Mouse (Mus musculus): ENCODE results near the gene Cc2d2b.

The Cc2d2b gene

DNA sequence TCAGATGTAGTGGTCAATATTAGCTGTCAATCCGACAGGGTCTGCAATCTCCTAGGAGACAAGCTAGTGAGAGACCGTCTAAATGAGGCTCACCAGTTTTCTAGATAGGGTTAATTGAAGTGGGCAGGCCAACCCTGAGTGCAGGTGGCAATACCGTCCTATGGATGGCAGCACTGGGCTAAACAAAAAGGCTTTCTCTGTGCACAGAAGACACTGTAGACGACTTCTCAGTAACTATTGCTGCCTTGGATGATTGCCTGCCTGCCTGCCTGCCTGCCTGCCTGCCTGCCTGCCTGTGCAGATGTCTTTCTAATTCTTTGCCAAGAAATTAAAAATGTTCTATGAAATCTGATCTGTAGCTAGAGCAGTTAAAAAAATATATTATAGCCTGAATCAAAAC, 1.9 kb upstream of the Cc2d2b start:
- intact Hi-C loops (cut with DNase I): no loop called here

DNA sequence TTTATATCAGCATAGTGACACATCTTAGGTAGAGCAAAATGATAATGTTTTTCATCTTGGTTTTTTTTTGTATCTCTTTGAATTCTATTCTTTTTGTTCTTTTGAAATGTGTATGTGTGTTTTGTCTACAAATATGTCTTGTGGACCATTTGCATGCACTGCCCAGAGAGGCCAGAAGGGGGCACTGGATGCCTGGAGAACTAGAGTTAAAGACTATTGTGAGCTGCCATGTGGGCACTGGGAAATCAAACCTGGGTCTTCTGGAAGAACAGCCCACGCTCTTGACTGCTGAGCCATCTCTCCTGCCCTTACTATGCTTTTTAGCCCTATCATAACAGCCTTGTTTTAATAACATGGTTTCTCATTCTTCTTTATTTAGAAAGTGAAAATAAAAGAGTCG, 5.8 kb downstream of the Cc2d2b start:
- intact Hi-C loops (cut with DNase I): loop anchor here (2.0 kb wide), 1 partner anchor 262 kb away; no protein-coding TSS in a partner anchor

DNA sequence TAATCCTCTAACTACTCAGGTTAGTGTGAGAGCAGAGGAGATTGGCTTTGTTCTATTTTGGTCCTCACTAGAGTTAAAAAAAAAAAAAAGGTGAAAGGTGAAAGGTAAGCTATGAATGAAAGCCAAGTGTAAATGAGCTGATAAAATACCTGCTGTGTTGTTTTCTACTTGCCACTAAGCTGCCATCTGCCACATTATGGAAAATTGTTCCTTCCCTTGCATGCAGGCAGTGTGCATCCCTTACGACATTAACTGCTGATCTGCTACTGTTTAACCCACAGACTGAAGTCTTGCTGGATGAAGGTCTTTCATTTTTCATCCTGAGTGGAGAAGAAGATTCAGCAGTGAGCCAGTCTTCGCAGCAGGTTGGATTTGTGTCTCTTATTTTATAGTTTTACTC, 11.5 kb downstream of the Cc2d2b start:
- intact Hi-C loops (cut with DNase I): no loop called here

DNA sequence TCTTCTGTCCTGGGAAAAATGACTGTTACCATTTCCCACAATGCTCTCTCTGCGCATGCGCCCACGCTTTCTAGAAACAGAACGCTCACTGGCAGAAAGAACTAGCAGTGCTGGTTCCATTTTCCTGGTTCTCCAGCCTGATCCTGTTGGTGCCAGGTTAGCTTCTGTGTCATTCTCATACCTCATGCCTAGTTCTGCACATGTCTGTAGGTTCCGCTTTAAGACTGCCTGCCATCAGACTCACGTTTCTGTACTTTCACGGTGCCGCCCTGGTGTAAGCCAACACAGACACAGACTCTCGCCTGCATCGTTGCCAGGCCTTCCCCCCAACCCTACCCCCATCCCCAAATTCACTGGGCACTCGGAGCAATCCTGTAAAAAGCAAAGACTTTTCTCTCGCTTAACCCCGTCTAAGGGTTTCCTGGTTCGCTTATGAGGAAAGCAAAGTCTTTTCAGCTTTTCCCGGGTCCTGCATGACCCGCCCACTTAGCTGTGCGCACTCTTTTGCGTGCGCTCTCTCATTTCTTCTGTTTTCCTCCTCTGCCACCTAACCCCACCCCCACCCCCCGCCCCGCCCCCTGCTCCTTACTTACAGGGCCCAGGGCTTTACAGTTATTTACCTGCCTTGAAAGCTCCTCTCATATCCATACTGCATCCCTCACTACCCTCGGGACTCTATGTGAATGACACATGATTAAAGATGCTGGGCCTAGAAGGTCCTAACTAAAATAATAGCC, 13.6 kb downstream of the Cc2d2b start:
- intact Hi-C loops (cut with DNase I): no loop called here

DNA sequence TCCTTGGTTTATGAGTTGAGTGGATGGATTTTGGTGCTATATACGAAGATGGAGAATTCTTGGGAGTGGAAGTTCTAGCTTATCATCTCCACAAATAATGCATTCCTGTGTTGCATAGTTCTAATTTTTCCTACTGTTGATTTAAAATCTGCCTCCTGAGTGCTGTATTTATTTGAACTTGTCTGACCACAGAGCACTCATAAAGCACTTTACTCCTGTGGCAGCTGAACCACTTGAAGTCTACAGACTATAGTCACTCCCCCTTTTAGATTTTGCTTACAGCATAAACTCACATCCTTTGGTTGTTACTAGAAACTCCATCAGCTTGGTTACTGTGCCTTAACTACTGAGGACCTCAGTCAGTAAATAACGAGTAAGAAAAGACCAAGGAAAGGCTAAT, 18.6 kb downstream of the Cc2d2b start:
- intact Hi-C loops (cut with DNase I): no loop called here

DNA sequence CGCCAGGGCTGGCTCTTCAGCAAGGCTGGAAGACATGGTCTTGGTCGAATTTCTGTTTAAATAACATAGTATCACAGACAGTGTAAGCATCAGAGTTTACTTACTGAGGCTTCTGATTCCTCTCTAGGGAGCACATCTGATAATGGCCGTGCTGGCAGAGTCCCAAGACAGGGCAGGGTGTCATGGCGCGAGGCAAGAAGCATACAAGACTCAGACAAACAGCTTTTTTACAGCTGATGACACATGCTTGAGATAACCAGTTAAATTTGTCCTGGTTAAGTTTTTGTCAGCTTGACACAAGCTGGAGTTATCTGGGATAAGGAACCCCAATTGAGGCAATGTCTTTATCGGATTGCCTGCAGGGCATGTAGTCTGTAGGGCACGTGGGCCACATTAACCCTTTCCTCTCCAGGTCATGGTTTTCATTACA, 20.8 kb downstream of the Cc2d2b start:
- intact Hi-C loops (cut with DNase I): no loop called here

DNA sequence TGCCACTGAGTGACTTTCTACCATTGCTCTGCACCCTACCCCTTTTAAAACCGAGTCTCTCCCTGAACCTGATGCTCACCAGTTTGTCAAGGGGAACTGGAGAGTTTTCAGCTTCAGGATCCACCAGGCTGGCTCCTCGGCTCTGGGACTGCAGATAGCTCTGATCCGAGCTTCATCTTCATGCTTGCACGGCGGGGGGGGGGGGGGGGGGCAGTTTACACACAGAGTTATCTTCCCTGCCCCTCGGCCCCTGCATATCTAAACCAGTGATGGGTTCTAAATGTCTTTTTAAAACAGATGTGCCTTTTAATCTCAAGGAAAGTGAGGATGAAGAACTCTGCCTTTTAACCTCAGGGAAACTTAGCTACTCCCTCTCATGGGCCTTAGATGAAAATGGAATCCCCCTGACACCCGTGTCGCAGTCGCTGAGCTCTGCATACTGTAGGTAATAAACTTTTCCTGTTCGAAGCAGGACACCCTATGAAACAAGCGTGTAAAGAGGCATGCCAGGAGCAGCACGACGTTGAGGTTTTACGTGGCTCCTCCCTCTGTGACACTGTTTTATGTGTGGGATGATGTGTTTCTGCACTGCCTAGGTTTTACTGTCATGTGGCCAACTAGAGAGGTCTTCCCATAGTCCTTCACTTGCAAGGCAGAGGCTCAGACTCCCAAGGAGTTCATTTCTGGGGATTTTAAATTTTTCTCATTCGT, 39.6 kb downstream of the Cc2d2b start:
- intact Hi-C loops (cut with DNase I): no loop called here

DNA sequence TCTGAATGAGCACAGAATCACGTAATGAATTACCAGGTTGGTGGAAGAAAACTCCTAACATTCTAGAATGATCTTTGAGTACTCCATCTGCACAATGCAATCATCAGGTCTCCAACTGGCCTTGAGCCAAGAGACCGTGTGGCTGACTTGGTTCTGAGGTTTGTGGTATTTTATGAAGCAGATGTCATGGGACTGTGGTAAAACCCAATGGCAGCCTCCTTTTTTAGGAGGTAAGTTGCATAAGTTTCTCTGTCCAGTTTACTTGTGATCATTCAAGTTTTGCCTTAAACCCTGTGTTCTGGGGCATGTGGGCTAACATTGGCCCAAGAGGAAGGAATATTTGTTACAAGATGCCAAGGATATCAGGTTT, 40.1 kb downstream of the Cc2d2b start:
- intact Hi-C loops (cut with DNase I): no loop called here

DNA sequence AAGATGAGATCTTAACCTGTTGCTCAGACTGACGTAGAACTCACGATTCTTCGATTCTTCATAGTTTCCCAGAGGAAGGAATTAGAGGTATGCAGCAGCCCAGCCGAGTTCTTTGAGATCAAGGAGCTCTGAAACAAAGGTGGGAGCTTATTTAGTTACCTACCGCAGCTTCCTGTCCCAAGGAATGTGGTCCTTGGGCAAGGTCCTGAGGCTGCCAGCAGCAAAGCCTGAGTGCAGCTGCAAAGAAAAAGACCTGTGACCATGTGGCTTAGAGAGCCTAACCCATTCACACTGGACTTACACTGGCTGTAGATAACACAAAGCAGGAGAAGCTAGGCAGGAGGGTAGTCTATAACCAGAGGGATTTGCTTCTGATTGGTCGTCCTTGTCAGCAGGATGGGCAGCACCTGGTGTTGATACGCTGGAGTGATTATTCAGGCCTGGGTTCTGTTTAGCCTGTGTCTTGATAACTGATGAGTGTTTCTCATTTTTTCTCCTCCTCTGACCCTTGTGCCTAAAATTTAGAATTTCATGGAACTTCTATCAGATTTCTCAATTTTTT, 56.7 kb downstream of the Cc2d2b start:
- intact Hi-C loops (cut with DNase I): no loop called here

DNA sequence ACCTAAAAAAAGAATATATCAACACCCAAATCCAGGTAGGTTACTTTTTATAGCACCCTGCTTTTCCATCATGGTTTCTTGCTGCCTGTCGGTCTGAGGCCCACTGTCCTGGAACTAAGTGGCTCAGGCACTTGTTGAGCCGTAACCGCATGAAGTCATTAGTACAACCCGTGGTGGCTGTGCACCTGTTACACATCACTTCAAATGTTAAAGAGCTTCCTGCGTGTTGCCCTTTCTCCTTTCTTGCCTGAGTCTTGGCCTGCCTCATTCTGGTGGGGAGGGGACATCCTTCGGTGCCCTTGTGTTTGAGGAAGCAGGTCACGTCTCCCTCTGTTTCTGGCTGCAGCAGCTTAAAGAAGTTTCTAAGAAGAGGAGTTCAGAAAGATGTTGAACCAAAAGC, 61.3 kb downstream of the Cc2d2b start:
- intact Hi-C loops (cut with DNase I): no loop called here

DNA sequence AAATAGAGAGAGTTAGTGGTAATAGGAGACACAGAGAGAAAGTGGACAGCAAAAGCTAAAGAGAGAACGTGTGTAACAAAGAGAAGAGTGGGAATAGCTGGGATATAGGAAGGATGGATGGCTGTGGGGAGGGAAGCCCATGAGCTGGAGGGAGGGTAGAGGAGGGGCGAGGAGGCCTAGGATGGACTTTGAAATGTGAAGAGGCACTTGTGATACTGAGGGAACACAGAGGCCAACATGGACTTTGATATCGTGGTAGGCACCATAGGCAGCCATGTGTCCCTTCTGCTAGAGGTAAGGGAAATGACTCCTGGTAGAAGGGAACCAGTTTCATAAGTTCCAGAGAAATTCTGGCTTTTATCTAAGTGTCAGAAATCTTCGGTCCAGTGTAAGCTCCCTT, 63.3 kb downstream of the Cc2d2b start:
- intact Hi-C loops (cut with DNase I): no loop called here

DNA sequence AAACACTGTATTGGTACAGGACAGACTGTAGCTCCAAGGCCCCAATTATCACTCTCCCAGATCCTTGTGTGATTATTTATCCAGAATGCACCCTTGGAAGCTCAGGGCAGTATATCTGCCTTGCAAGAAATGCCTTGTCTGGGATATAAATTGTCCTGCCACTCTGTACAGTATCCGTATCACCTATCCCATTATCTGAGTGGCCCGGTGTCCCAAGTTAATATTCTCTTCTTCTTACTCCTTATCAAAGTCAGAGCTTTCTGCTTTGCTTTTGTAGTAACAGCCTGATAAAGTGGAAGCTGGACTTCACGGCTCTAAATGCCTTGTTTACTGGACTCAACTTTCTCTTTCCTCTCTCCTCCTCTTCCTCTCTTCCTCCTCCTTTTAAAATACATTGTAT, 64.2 kb downstream of the Cc2d2b start:
- intact Hi-C loops (cut with DNase I): no loop called here

DNA sequence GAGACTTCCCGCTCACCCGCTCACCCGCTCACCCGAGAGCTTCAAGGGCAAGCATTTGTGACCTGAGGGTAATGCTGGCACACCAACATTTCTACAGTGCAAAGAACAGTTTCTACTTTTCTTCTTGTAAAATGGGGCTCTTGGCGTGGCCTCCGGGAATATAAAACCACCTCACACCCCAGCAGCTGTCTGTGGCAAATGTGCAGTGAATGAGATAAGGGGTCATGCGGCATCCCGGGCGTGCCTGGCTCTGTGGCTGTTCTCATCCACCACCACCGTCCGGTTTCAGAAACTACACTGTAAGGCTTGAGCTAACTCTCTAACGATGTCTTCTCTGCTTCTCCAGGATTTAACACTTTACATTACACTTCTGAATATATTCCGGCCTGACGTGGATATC, 64.8 kb downstream of the Cc2d2b start:
- intact Hi-C loops (cut with DNase I): no loop called here

DNA sequence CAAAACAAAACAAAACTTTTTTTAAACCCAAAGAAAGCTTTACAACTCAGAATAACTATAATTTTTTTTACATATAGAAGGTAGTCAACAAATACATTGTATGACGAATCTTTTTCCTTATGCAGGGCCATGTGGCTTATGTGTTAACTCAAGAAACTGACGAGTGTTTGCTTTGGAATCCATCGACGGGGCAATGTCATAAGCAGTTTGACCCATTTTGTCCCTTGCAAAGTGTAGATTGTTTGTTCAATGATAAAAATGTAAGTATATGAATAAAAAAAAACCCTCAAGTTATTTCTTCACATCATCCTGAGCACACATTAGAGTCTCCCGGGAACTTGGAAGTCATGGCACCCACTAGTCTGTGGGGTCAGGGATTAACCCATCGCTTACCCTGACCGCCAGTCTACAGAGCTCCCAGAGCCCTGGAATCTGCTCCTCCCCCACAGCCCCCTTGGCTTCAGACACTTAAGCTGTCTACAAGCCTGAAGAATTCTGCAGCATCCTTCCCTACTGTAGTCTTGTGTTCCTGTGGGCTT, 67.2 kb downstream of the Cc2d2b start:
- intact Hi-C loops (cut with DNase I): no loop called here

DNA sequence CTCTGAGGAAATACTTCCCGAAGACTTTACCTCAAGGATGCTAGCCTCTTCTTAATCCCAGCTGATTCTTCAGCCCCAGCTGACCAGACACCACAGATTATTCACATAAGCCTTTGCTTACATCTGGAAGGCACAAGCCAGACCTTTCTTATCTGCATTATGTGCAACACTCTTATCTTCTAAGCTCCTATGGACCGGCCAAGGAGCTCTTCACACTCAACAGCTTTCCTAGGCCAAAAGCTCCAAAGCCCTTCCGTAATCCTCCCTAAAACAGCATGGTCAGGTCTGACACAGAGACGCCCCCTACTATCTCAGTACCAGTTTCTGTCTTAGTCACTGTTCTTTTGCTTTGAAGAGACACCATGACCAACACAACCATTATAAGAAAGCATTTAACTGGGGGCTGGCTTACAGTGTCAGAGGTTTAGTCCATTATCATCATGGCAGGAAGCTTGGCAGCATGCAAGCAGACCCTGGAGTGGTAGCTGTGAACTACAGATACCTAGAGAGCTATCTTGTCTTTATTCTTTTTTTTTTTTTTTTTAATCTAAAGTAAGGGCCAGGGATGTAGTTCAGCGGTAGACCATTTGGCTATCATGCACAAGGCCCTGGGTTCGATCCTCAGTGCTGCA, 69.5 kb downstream of the Cc2d2b start:
- intact Hi-C loops (cut with DNase I): no loop called here

DNA sequence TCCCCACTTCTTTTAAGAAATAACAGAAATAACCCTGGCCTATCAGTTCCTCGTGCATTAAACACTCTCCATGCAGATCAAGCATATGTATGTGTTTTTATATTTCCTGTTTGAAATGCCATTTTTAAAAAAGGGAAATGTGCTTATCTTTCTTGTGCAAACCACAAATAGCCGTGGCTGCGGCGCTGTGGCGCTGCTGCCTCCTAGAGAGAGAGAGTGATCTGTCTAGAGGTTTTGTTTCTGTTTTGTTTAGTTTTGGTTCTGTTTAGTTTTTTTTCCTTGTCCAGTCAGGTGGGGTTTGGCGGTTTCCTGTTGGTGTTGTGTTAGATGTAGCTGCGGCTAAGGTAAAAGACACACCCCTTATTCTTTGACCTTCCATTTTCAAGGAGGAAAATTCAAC, 70.2 kb downstream of the Cc2d2b start:
- intact Hi-C loops (cut with DNase I): no loop called here

DNA sequence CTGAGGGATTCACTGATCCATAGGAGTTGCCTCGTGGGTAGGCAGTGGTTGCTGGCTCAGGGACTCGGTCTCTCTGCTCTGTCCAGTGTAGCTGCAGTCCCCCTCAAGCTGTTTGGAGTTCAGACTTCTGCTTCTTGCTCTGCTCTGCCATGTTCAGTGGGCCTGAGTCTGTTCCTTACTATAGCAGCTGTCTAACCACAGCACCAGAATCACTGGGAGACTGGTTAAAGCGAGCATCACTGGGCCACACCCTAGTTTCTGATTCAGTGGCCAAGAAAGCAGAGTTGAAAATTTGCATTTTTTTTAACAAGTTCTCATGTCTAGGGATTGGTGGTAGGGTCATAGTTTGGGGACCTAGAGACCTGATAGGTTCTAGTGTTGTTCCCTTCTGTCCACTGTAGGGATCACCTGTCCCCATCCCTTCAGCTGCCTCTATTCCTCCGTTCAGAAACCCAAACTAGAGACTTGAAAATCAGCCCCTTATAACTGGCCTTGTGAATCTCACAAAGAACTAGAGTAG, 72.8 kb downstream of the Cc2d2b start:
- intact Hi-C loops (cut with DNase I): no loop called here

DNA sequence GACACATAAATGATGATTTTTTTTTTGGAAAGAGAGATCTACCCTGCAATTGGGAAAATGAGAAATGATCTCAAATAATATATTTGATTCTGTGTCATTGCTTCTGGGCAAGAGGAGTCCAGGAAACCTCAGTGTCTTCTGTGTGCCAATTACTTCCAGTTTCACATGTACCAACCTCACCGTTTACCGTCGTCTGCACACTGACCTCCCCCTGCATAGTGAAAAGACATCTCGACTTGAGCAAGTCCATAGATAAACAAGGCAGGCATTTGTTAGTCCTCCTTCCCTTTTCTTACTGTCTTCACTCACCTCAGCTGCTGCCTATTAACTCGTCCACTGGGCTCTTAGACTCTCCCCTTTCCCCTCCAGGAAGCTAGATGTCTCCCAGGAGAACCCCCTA, 77.1 kb downstream of the Cc2d2b start:
- intact Hi-C loops (cut with DNase I): no loop called here

DNA sequence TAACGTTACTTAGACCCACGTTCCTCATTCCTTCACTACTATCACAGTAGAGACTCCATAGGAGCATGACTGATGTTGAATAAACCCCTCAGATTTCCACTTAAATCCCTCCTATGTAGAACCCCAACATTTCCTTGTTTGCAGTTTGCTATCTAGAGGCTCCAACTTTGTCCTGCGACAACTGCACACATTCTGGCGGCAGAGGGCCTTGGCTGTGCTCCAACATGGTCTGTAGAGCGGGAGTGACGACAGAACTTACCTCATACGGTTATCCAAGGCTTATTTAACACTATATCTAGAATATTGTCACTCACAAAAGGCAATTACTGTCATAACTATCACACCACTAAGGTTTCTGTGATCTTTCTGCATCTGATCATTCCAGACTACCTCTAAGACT, 78.2 kb downstream of the Cc2d2b start:
- intact Hi-C loops (cut with DNase I): no loop called here

DNA sequence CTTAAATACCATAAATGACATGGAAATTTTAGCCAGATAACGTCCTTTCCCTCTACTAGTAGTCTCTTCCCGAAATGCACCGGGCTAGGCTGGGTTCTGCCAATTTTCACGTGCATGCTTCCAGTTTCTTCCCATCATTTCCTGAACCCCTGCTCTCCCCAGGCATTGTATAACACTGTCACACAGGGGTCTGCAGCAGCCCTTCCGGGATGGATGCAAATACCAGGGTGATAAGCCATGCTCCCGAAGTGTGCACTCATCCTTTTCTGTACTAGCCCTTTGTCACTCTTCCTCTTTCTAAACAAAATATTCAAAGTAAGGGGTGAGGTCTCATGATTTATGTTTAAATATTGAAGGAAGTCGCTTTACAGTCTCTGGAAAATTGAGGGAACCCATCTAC, 81.6 kb downstream of the Cc2d2b start:
- intact Hi-C loops (cut with DNase I): no loop called here

DNA sequence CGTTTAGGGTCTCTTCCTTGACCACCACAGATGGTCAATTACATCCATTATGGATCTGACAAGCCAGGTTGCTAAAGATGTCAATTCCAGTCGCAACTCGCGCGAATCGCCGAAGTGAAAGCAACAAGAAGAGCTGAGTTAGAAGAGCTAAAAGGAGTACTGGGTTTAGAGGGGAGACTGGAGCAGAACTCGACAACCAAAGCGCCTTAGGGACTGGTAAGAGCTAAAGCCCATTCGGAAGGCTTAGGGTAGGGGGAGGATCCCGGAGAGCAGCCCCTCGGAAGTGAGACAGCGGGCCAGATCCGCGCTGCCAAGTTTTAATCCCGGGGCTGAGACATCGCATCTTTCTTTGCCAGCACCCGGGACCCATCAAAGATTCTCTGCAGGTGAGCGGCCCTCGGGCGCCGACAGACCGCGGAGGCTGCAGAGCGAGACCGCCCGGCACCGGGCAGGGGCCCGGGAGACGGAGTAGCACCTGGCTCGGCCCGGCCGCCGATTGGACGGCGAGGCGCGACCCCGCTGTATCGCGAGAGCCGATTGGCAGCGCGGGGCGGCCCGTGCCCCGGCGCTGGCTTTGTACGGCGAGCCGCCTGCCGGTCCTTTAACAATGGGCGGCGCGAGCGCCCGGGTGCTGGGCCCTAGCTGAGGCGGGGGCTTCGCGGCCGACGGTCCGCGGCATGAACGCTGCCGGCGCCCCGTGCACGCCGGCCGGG, 82.3 kb downstream of the Cc2d2b start, which contains the start of gene Ccnj:
Gene Ccnj (plus strand): TSS at position 577 of the 713 bp plus-strand sequence.
- intact Hi-C loops (cut with DNase I): no loop called here

All from adrenal gland (tissue).